Mouse (Mus musculus): ENCODE results near the gene 1700049E17Rik1.
"Not testable (repeated sequence)": the region's sequence is repeated elsewhere in the genome, so short reads cannot be mapped to it uniquely, and the experiment has no call there.

1700049E17Rik1 gene

GRCm38 (mm10) chr14:41924649-41925048 is at the start of gene 1700049E17Rik1:
TSS of gene 1700049E17Rik1 (plus strand) at chr14:41924949.
- DNase-seq (ENCODE audit: low spot score), result not testable (repeated sequence)

- not testable (repeated sequence) for DNase-seq (ENCODE audit: low spot score)
Observed at GRCm38 (mm10) chr14:41907190-41907589, 17.6 kb upstream of the 1700049E17Rik1 start, which contains the start of gene Gm7980. TSS of gene Gm7980 (minus strand) at chr14:41907290.

GRCm38 (mm10) chr14:41943695-41944094 is 18.9 kb downstream of the 1700049E17Rik1 start, which contains the start of gene 1700024B05Rik:
TSS of gene 1700024B05Rik (plus strand) at chr14:41943995.
- DNase-seq (ENCODE audit: low spot score), result not testable (repeated sequence)

- not testable (repeated sequence) for DNase-seq (ENCODE audit: low spot score)
Observed at GRCm38 (mm10) chr14:41964095-41964494, 39.3 kb downstream of the 1700049E17Rik1 start.

GRCm38 (mm10) chr14:41967827-41968226 is 43.1 kb downstream of the 1700049E17Rik1 start, which contains the start of gene Gm6401:
TSS of gene Gm6401 (minus strand) at chr14:41967927.
- not testable (repeated sequence) for DNase-seq (ENCODE audit: low spot score)

- DNase-seq (ENCODE audit: low spot score), result not testable (repeated sequence)
Observed at GRCm38 (mm10) chr14:41968596-41968995, 43.8 kb downstream of the 1700049E17Rik1 start.

Measured in retina, embryonic 14.5 days (tissue).